Mouse (Mus musculus) MEL (cell line): ENCODE measurements around the gene Tnfrsf11a. TPM values are rescaled to one million over a fixed set of nuclear protein-coding genes. Genes with fewer than 3 reads are reported as not detected.

Experiments
- DNase-seq: peaks from one replicate; pipeline ENCODE4 v3.0.0; 2011; ENCODE audit warnings: low read depth, low spot score
- H3K27ac ChIP-seq: 2 replicates; pipeline ENCODE4 v1.5.1; 2012; ENCODE audit warnings: low read depth, mild to moderate bottlenecking, control low read depth, low read length, moderate library complexity; ENCODE audit not compliant: control insufficient read depth
- H3K27me3 ChIP-seq, 2 experiments: fragments of 150-350 bp in 1 of 2; sonication (generic) in 1 of 2; 2 replicates each; pipeline ENCODE4 v1.6.1; 2012; ENCODE audit warnings: low read length in 2 of 2, mild to moderate bottlenecking in 2 of 2, improper control_type of control experiment in 1 of 2, moderate library complexity in 1 of 2; ENCODE audit not compliant: insufficient read depth in 2 of 2, control insufficient read depth in 1 of 2
- H3K36me3 ChIP-seq, 2 experiments: 2 replicates each; pipeline ENCODE4 v1.6.1; 2012 to 2014; ENCODE audit warnings: low read length in 2 of 2, improper control_type of control experiment in 1 of 2, inconsistent platforms in 1 of 2, mild to moderate bottlenecking in 1 of 2; ENCODE audit not compliant: insufficient read depth in 2 of 2, control insufficient read depth in 1 of 2
- H3K4me1 ChIP-seq, 2 experiments: fragments of 150-350 bp in 1 of 2; sonication (generic) in 1 of 2; 2 replicates each; pipeline ENCODE4 v1.6.1; 2012; ENCODE audit warnings: low read length in 2 of 2, improper control_type of control experiment in 1 of 2, mild to moderate bottlenecking in 1 of 2; ENCODE audit not compliant: insufficient read depth in 2 of 2, control insufficient read depth in 1 of 2
- H3K4me3 ChIP-seq, 2 experiments: fragments of 150-350 bp in 1 of 2; sonication (generic) in 1 of 2; 2 replicates each; pipeline ENCODE4 v1.5.1; 2012; ENCODE audit warnings: low read depth in 2 of 2, low read length in 2 of 2, mild to moderate bottlenecking in 2 of 2, moderate library complexity in 2 of 2, control low read depth in 1 of 2, improper control_type of control experiment in 1 of 2; ENCODE audit not compliant: control insufficient read depth in 1 of 2, insufficient read depth in 1 of 2
- H3K79me2 ChIP-seq: 2 replicates; pipeline ENCODE4 v1.6.1; 2012; ENCODE audit warnings: mild to moderate bottlenecking, low read length, moderate library complexity; ENCODE audit not compliant: control insufficient read depth, poor library complexity, insufficient read depth
- H3K9ac ChIP-seq: 2 replicates; pipeline ENCODE4 v1.6.1; 2012; ENCODE audit warnings: low read depth, mild to moderate bottlenecking, control low read depth, low read length, moderate library complexity; ENCODE audit not compliant: control insufficient read depth, poor library complexity, severe bottlenecking
- H3K9me3 ChIP-seq: fragments of 150-350 bp; sonication (generic); replicated peaks from 2 replicates; pipeline ENCODE4 v1.6.1; 2012; ENCODE audit warnings: mild to moderate bottlenecking, low read length, improper control_type of control experiment, moderate library complexity; ENCODE audit not compliant: insufficient read depth
- CHD1 ChIP-seq: IDR thresholded peaks from 2 replicates; pipeline ENCODE4 v1.6.1; 2012; ENCODE audit warnings: low read depth, mild to moderate bottlenecking, inconsistent platforms, low read length, improper control_type of control experiment
- CHD2 ChIP-seq: IDR thresholded peaks from 2 replicates; pipeline ENCODE4 v1.6.1; 2011; ENCODE audit warnings: low read length, improper control_type of control experiment
- CTCF ChIP-seq, 3 experiments: IDR thresholded peaks in 2 of 3; conservative IDR thresholded peaks in 1 of 3; 2 replicates each; pipeline ENCODE4 v1.5.1; 2011 to 2012; ENCODE audit warnings: low read length in 3 of 3, low read depth in 2 of 3, mild to moderate bottlenecking in 2 of 3, improper control_type of control experiment in 1 of 3, inconsistent platforms in 1 of 3, mixed read lengths in 1 of 3, moderate library complexity in 1 of 3; ENCODE audit not compliant: control insufficient read depth in 1 of 3, insufficient read depth in 1 of 3, poor library complexity in 1 of 3, severe bottlenecking in 1 of 3
- ELF1 ChIP-seq: IDR thresholded peaks from 2 replicates; pipeline ENCODE4 v1.6.1; 2014; ENCODE audit warnings: low read depth, mild to moderate bottlenecking, inconsistent platforms, low read length, improper control_type of control experiment, moderate library complexity
- GABPA ChIP-seq: IDR thresholded peaks from 2 replicates; pipeline ENCODE4 v1.6.1; 2012; ENCODE audit warnings: low read depth, mild to moderate bottlenecking, inconsistent platforms, low read length, improper control_type of control experiment, moderate library complexity
- GATA1 ChIP-seq: IDR thresholded peaks from 2 replicates; pipeline ENCODE4 v1.6.1; 2011; ENCODE audit warnings: low read depth, low read length, improper control_type of control experiment
- MEF2A ChIP-seq: IDR thresholded peaks from 2 replicates; pipeline ENCODE4 v1.6.1; 2014; ENCODE audit warnings: low read depth, mild to moderate bottlenecking, inconsistent platforms, low read length, improper control_type of control experiment; ENCODE audit not compliant: poor library complexity, insufficient replicate concordance, severe bottlenecking; ENCODE audit errors: extremely low read depth
- MXI1 ChIP-seq: IDR thresholded peaks from 2 replicates; pipeline ENCODE4 v1.6.1; 2011; ENCODE audit warnings: mild to moderate bottlenecking, low read depth, low read length, improper control_type of control experiment
- MYB ChIP-seq: IDR thresholded peaks from 2 replicates; pipeline ENCODE4 v1.6.1; 2011; ENCODE audit warnings: mild to moderate bottlenecking, low read depth, low read length, improper control_type of control experiment
- NELFE ChIP-seq: IDR thresholded peaks from 2 replicates; pipeline ENCODE4 v1.6.1; 2011; ENCODE audit warnings: low read depth, low read length, improper control_type of control experiment
- POLR2A ChIP-seq, 2 experiments: IDR thresholded peaks; 2 replicates each; pipeline ENCODE4 v1.6.1; 2011 to 2012; ENCODE audit warnings: low read length in 2 of 2, mild to moderate bottlenecking in 2 of 2, control low read depth in 1 of 2, improper control_type of control experiment in 1 of 2, low read depth in 1 of 2, moderate library complexity in 1 of 2; ENCODE audit not compliant: control insufficient read depth in 1 of 2, insufficient read depth in 1 of 2, poor library complexity in 1 of 2
- POLR2AphosphoS2 ChIP-seq: IDR thresholded peaks from 2 replicates; pipeline ENCODE4 v1.6.1; 2011; ENCODE audit warnings: low read length, improper control_type of control experiment
- RAD21 ChIP-seq: IDR thresholded peaks from 2 replicates; pipeline ENCODE4 v1.6.1; 2011; ENCODE audit warnings: mild to moderate bottlenecking, low read depth, low read length, improper control_type of control experiment
- SIN3A ChIP-seq: IDR thresholded peaks from 2 replicates; pipeline ENCODE4 v1.6.1; 2012; ENCODE audit warnings: low read length, improper control_type of control experiment, inconsistent platforms
- SMC3 ChIP-seq: IDR thresholded peaks from 2 replicates; pipeline ENCODE4 v1.6.1; 2011; ENCODE audit warnings: low read depth, low read length, improper control_type of control experiment
- TAL1 ChIP-seq: IDR thresholded peaks from 2 replicates; pipeline ENCODE4 v1.6.1; 2012; ENCODE audit warnings: mild to moderate bottlenecking, inconsistent platforms, low read length, moderate library complexity, mixed read lengths
- UBTF ChIP-seq: IDR thresholded peaks from 2 replicates; pipeline ENCODE4 v1.6.1; 2012; ENCODE audit warnings: low read depth, mild to moderate bottlenecking, inconsistent platforms, low read length, improper control_type of control experiment, moderate library complexity, borderline replicate concordance; ENCODE audit not compliant: insufficient read depth
- ZC3H11A ChIP-seq: IDR thresholded peaks from 2 replicates; pipeline ENCODE4 v1.6.1; 2012; ENCODE audit warnings: low read depth, mild to moderate bottlenecking, inconsistent platforms, low read length, improper control_type of control experiment
- ZMIZ1 ChIP-seq: IDR thresholded peaks from 2 replicates; pipeline ENCODE4 v1.6.1; 2012; ENCODE audit warnings: low read depth, mild to moderate bottlenecking, inconsistent platforms, low read length, improper control_type of control experiment, moderate library complexity
- ZNF384 ChIP-seq: IDR thresholded peaks from 2 replicates; pipeline ENCODE4 v1.6.1; 2012; ENCODE audit warnings: low read depth, mild to moderate bottlenecking, inconsistent platforms, low read length, improper control_type of control experiment
- polyA plus RNA-seq, 2 experiments: library from polyadenylated mRNA; stranded (reverse) in 1 of 2; unstranded in 1 of 2; fragments of >175 nt in 1 of 2; fragments of >200 nt in 1 of 2; gene quantifications; 2 replicates each; pipeline versions ENCODE4 v1.2.1 to v1.2.4; 2012; ENCODE audit warnings: low replicate concordance in 2 of 2, low read depth in 1 of 2; ENCODE audit not compliant: insufficient read length in 2 of 2, insufficient read depth in 1 of 2, missing spikeins in 1 of 2
- total RNA-seq: library from RNA; depleted of rRNA; stranded (reverse); fragments of 300-350 nt; gene quantifications from 2 replicates; pipeline ENCODE4 v1.2.3, GENCODE M21; 2012

Gene Tnfrsf11a
- total and polyA plus RNA-seq, 3 experiments: not detected

GRCm38 (mm10) chr1:105843386-105843785 is 62.9 kb downstream of the Tnfrsf11a start:
- no peaks in the 10 kb centered on the region for H3K9me3 ChIP-seq

GRCm38 (mm10) chr1:105843856-105844255 is 63.3 kb downstream of the Tnfrsf11a start:
- Histone ChIP-seq H3K4me3 (no peak overlapping the region), H3K9ac (no peak overlapping the region), H3K79me2 (no peaks in the 10 kb centered on the region), H3K27ac (no peak overlapping the region), H3K4me1 (no peaks in the 10 kb centered on the region), H3K27me3 (no peaks in the 10 kb centered on the region; a peak in 1 of 4 replicates), H3K36me3 (no peaks in the 10 kb centered on the region), H3K9me3 (no peaks in the 10 kb centered on the region)
- TF ChIP-seq NELFE (no peak), GABPA (no peak)
- DNase-seq: no peak

More at GRCm38 (mm10) chr1:105843386-105843785, 62.9 kb downstream of the Tnfrsf11a start:
- TF ChIP-seq ZMIZ1 (no peak), UBTF (no peak), MEF2A (no peak)
- DNase-seq: no peak
- H3K27me3 ChIP-seq: no peaks in the 10 kb centered on the region; a peak in 1 of 4 replicates
- H3K4me1 ChIP-seq: no peaks in the 10 kb centered on the region
- no peaks in the 10 kb centered on the region for H3K36me3 ChIP-seq
- H3K4me3 ChIP-seq: no peak overlapping the region
- H3K79me2 ChIP-seq: no peaks in the 10 kb centered on the region
- no peak overlapping the region for H3K9ac ChIP-seq
- H3K27ac ChIP-seq: no peak overlapping the region

- no peak for DNase-seq
- H3K4me3 ChIP-seq: no peak overlapping the region
- no peaks in the 10 kb centered on the region for H3K9me3 ChIP-seq
- no peaks in the 10 kb centered on the region; a peak in 1 of 4 replicates for H3K27me3 ChIP-seq
- no peak for TF ChIP-seq NELFE
- no peak for TF ChIP-seq GATA1
- TF ChIP-seq MYB: no peak
- no peak overlapping the region for H3K9ac ChIP-seq
- H3K4me1 ChIP-seq: no peaks in the 10 kb centered on the region
- no peak overlapping the region for H3K27ac ChIP-seq
- no peaks in the 10 kb centered on the region for H3K36me3 ChIP-seq
- no peaks in the 10 kb centered on the region for H3K79me2 ChIP-seq
Measured at GRCm38 (mm10) chr1:105844341-105845006, 64.0 kb downstream of the Tnfrsf11a start.

GRCm38 (mm10) chr1:105846431-105846830 is 65.9 kb downstream of the Tnfrsf11a start:
- Histone ChIP-seq H3K4me3 (no peak overlapping the region), H3K36me3 (no peaks in the 10 kb centered on the region), H3K9me3 (no peaks in the 10 kb centered on the region), H3K4me1 (0 out of 4 replicates have a peak, but pooled peaks cover 0 to 4% of the 10 kb centered on the region in 2 experiments), H3K9ac (no peak overlapping the region), H3K27me3 (no peaks in the 10 kb centered on the region; a peak in 1 of 4 replicates), H3K79me2 (no peaks in the 10 kb centered on the region), H3K27ac (no peak overlapping the region)
- DNase-seq: no peak
- TF ChIP-seq NELFE: no peak
- TF ChIP-seq POLR2AphosphoS2: no peak
- no peak for TF ChIP-seq GATA1
- no peak for TF ChIP-seq ZNF384
- TF ChIP-seq MYB: no peak
- no peak for TF ChIP-seq SMC3
- no peak for TF ChIP-seq MXI1
- no peak for TF ChIP-seq CTCF (IDR thresholded peaks at IDR 0.05 in 2 of 3, conservative IDR thresholded peaks at IDR 0.05 in 1 of 3; ENCODE audit: control insufficient read depth in 1 of 3, insufficient read depth in 1 of 3, low read depth in 2 of 3, low read length in 3 of 3, poor library complexity in 1 of 3, severe bottlenecking in 1 of 3)
- no peak for TF ChIP-seq CHD2
- no peak for TF ChIP-seq CHD1
- TF ChIP-seq SIN3A: no peak
- no peak for TF ChIP-seq TAL1
- TF ChIP-seq RAD21: no peak
- TF ChIP-seq GABPA: no peak
- TF ChIP-seq POLR2A (IDR thresholded peaks at IDR 0.05; ENCODE audit: control insufficient read depth in 1 of 2, insufficient read depth in 1 of 2, low read depth in 1 of 2, low read length in 2 of 2, poor library complexity in 1 of 2): no peak
- no peak for TF ChIP-seq ELF1
- no peak for TF ChIP-seq ZC3H11A
